Mouse (Mus musculus) retina, adult 2 months (tissue): ENCODE results near the gene Cfap43.

Experiments used
- DNase-seq: peaks from one replicate; pipeline ENCODE4 v3.0.0-alpha.2; 2012; ENCODE audit warnings: low read depth, low spot score

Gene Cfap43

GRCm38 (mm10) chr19:47919126-47919965 is at the start of gene Cfap43, which contains the start of gene Itprip:
TSS of gene Cfap43 (minus strand) at chr19:47919287.
TSS of gene Itprip (minus strand) at chr19:47919299.
- no peak for DNase-seq

DNA sequence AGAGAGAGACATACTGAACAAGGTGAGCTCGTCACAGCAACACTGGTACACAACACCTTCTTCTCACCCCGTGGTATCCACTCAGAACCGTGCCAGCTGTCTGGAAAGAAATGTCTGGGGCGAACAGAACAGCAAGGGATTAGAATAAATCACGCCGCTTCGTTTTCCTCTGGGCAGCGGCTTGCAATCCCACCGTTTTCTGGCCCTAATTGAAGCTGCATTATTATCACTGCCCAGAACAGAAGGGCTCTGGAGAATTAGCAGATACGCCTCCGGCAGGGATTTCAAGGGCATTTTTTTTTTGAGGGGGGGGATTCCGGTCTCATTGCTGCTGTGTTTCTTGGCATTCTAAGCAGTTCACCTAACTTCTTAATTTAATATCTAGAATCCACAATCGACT is 39.1 kb upstream of the Cfap43 start:
- no peak for DNase-seq

DNA sequence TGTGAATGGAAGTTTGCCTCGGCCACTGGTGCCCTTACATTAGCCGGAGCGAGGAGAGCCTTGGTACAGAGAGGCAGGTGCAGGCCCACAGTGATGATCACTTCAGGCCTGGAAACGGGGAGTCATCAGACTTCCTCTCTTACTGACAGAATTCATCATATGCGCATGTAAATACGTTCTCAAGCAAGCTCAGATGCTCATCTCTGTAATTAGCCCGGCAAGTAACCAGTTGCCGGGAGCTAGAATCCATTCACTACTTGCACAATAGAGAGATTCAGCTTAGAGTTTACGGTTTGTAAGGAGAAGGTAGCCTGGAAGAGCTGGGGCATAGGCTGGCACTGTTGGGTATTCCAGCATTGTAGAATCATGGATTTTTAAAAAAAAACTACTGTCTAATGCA is 34.1 kb upstream of the Cfap43 start:
- no peak for DNase-seq

DNA sequence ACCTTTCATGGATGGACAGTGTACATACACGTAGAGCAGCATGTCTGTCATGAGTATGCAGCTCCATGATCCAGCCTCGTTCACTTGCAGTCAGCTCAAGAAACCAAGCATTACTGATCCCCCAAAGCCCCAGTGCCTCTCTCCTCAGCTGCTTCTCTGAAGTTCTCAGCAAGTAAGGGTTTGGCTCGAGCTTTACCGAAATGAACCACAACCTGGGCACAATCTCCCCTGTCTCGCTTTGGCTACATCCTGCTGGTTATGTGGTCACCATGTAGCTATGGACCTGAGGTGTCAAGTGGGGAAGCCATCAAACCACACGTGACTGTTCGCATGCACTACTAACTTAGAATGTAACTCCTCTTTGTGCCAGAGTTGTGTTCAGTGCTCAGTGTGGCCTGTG is 31.9 kb upstream of the Cfap43 start:
- no peak for DNase-seq

DNA sequence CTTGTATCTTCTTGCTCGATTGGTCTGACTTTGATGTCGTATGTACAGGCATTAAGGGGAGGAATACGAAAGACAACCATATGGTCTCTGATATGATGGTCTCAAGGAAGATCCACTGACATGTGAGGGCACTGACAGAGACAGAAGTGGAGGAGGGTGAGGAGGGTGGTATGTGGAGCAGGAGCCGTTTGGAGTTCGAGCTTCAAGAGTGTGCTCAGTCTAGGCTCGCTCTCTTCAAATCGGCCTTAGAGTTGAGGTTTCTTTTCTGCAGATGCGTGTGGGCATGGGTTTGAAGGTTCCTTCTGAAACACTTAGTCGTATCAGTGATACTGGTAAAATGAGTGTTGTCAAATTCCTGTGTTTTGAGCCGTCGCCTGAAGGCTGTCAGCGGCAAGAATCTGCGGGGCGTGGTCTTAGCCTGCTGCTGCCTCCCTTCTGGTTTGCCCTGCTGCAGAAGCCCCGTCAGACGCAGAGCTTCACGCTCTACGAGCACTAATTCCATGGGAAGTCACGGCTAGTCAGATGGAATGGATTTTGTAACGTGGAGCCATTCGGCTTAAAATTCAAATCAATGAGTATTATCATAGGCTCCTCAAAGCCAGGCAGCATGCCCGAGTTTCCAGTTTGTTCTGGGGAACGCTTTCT is 27.9 kb upstream of the Cfap43 start:
- DNase-seq: no peak

GRCm38 (mm10) chr19:47939361-47939760 is 20.3 kb upstream of the Cfap43 start:
- no peak for DNase-seq

DNA sequence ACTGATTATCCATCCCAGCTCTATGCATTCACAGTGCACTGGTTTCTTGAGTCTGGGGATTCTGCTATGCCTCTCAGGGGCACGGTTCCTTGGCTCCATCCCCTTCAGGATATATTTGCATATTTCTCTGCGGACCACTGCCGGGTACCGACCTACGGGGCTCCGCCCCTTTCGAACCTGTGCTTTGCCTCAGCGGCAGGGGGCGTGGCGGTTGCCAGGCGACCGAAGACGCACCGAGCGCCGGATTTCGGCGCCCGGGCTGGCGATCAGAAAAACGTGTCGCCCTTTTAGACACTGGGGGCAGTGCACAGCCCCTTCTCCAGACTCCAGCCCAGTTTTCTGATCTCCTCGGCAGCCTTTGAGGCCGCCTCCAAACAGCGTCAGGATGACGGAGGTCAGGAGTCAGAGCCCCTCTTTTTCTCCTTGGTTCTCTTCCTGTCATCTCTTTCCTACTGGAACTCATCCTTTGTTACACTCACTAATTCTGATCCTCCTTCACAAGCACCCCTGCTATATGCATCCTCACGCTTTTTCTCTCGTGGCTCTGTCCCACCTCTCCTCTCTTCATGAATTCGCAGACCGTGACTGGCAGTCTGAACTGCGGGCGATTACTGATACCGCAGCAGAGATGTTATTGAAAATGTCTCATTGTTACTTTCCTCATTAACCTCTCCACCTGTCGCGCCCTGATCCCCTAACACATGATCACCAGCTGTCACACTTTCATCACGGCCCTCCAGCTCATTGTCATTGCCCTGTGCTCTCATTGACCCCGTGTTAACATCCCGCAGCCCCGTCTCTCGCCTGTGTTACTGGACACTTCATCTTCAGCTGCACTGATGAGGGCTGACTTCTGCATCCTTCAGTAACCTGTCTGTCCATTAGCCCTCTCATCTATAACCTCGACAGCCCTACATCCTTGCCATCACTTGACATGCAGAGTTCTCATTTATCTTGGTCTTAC is 18.6 kb upstream of the Cfap43 start, which contains the start of gene Cfap58:
TSS of gene Cfap58 (plus strand) at position 233 of the 964 bp plus-strand sequence.
- no peak for DNase-seq

DNA sequence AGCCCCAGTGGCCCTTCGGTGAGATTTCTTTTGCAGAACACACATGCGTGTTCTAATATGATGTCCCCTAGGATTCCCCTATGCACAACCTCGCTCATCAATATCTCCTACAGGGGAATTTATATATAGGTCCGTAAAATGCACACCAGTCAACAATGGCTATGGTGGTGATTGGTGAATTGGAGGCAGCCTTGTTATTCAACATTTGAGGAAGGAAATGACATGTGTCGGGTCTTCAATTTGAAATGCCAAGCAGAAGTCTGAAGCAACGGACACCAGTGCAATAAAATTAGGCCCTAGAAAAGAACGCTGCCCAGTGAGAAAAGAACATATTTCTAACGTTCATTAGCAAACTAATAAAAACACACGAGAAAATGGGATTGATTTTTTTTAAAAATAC is 17.9 kb upstream of the Cfap43 start:
- DNase-seq: no peak

- DNase-seq: no peak
Measured at GRCm38 (mm10) chr19:47936490-47936889, 17.4 kb upstream of the Cfap43 start.

DNA sequence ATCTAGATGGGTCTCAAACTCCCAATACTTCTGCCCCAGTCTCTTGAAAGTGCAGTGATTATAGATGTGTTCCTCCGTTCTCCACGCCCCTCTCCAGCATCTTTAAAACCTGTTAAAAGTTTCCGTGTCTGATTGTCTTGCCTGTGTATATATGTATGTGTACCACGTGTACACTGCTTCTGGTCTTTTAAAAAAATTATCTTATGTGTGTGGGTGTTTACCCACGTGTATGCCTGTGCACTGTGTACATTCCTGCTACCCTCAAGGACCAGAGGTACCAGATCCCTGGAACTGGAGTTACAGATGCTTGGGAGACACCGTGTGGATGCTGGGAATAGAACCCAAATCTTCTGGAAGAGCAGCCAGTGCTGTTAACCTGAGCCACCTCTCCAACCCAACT is 16.4 kb upstream of the Cfap43 start:
- no peak for DNase-seq

- DNase-seq: no peak
Measured at GRCm38 (mm10) chr19:47934636-47935238, 15.7 kb upstream of the Cfap43 start.

DNA sequence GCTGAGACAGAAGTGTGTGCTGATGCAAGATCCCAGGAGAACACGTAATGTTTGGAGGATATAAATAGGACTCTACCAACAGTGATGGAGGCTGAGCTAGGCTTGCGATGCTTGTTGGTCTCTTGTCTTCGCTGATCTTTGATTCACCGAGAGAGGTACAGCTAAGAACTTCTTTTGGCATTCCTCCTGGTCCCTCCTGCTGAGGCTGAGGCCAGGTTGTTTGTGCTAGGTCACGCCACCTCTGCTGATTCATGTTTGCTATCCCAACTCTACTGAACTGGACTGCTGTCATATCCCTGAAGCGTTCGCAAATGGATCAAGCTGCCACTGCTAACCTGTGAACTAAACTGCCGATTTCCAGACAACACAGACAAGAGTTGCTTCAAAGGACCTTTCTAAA is 15.1 kb upstream of the Cfap43 start:
- DNase-seq: no peak

DNA sequence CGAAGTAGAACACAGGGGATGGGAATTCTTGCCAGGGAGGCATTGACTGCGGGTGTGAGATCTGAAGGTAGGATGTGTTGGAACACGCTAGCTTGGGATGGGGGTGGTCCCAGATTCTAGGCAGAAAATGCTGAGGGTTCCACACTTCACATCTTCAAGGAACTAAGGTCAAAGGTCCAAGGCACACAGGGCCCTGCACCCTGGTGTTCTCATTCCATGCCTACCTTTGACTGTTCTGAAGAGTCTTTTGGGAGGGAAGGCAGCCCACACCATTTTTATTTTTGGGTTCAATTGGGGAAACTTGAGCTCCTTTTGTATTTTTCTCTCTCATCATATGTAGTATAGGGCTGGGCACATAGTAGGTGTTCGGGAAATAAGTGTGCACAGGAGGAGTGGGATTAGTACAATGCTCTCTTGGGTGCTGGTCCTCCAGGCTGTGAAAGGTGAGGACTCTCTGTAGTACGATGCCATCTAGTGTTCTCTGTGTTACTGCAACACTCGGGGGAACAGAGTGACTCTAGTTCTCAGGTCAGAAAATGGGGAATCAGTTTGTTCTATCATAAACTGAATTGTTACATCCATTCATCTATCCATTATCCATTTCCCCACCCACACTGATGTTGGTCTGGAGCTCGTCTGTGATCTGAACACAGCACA is 13.0 kb upstream of the Cfap43 start:
- no peak for DNase-seq

GRCm38 (mm10) chr19:47929043-47929442 is 10.0 kb upstream of the Cfap43 start:
- DNase-seq: no peak

GRCm38 (mm10) chr19:47927032-47927431 is 7.9 kb upstream of the Cfap43 start:
- no peak for DNase-seq

DNA sequence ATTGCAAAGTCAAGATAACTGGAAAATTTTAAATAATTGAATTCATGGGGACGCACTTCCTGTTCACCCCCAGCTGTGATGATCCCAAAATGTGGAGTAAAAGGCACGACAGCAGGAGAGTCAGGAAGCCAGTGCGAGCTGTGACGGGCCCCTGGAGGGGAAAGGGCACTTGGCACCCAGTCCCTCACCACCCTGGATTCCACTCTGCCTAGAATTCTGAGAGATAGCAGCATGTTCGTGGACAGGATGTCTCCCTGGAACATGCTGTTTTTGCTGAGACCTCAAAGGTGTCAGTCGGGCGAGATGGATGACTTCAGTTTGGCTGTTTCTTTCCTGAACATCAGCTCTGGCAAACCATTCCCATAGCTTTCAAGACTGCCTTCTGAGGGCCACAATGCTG is 6.7 kb upstream of the Cfap43 start:
- no peak for DNase-seq

- no peak for DNase-seq
Measured at GRCm38 (mm10) chr19:47919966-47920375, 884 bp upstream of the Cfap43 start.

GRCm38 (mm10) chr19:47918455-47919101 is 509 bp downstream of the Cfap43 start:
- no peak for DNase-seq

- no peak for DNase-seq
Measured at GRCm38 (mm10) chr19:47918016-47918415, 1.1 kb downstream of the Cfap43 start.

DNA sequence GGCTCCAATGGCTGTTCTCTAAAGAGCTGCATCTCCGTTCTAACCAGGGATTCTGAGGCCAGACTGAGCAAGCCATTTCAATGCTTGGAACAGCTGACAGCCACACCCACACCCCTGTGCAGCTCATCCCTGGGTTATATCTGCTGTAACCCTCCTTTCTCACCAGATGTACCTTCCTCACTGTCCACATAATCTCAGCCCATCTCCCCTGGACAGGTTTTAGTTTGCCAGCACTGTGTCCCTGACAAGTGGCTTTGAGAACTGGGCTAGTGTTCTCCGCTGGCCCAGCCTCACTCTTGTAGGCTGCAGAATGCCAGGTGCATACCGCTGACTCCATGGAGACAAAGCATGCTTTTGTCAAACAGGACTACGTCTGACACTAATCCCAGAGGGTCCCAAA is 1.7 kb downstream of the Cfap43 start:
- no peak for DNase-seq
